Mouse (Mus musculus) midbrain, embryonic 13.5 days (tissue): ENCODE results near the gene Rbms1. TPM values are rescaled to one million over a fixed set of nuclear protein-coding genes. Genes with fewer than 3 reads are reported as not detected.

Experiments used
- ATAC-seq: fragments of 200-750 bp; cut with Nextera tagmentation; 2 replicates; pipeline ENCODE4 v1.8.0; 2017; ENCODE audit warnings: mild to moderate bottlenecking, moderate TSS enrichment, moderate library complexity
- H3K27ac ChIP-seq: fragments of 300-500 bp; sonication (generic); 2 replicates; pipeline ENCODE4 v1.5.1; 2015; ENCODE audit warnings: inconsistent platforms, mild to moderate bottlenecking, moderate library complexity
- H3K27me3 ChIP-seq: fragments of 300-500 bp; sonication (generic); 2 replicates; pipeline ENCODE4 v1.6.1; 2015; ENCODE audit warnings: mild to moderate bottlenecking, inconsistent platforms
- H3K36me3 ChIP-seq: fragments of 300-500 bp; sonication (generic); 2 replicates; pipeline ENCODE4 v1.6.1; 2015; ENCODE audit warnings: mild to moderate bottlenecking, inconsistent platforms
- H3K4me1 ChIP-seq: fragments of 300-500 bp; sonication (generic); replicated peaks from 2 replicates; pipeline ENCODE4 v1.6.1; 2015; ENCODE audit warnings: inconsistent platforms
- H3K4me2 ChIP-seq: fragments of 300-500 bp; sonication (generic); replicated peaks from 2 replicates; pipeline ENCODE4 v1.6.1; 2015; ENCODE audit warnings: moderate library complexity, mild to moderate bottlenecking, inconsistent platforms
- H3K4me3 ChIP-seq: fragments of 300-500 bp; sonication (generic); replicated peaks from 2 replicates; pipeline ENCODE4 v1.5.1; 2015; ENCODE audit warnings: mild to moderate bottlenecking, inconsistent platforms
- H3K9ac ChIP-seq: fragments of 300-500 bp; sonication (generic); replicated peaks from 2 replicates; pipeline ENCODE4 v1.6.1; 2015; ENCODE audit warnings: mild to moderate bottlenecking, inconsistent platforms
- H3K9me3 ChIP-seq: fragments of 300-500 bp; sonication (generic); 2 replicates; pipeline ENCODE4 v1.6.1; 2016; ENCODE audit warnings: mild to moderate bottlenecking, inconsistent platforms
- WGBS: fragments of 180-500 bp; shearing (Covaris S2); methylation state at CpG from one replicate; pipeline ENCODE4 v1.1.7; 2015; 5-methylcytosine and 5-hydroxymethylcytosine counted together
- polyA plus RNA-seq: library from polyadenylated mRNA; unstranded; fragments of >200 nt; fragmentation: Nextera tagmentation; extraction: Ambion mirVana; gene quantifications from 2 replicates; pipeline ENCODE4 v1.2.1, GENCODE M21; 2015

The Rbms1 gene
- polyA plus RNA-seq, 1 experiment from 2014 or later = 32.0 TPM

GRCm38 (mm10) chr2:60711098-60711880 is 251.7 kb downstream of the Rbms1 start:
- Histone ChIP-seq H3K9me3 (no peaks in the 10 kb centered on the region), H3K9ac (no peak overlapping the region), H3K27me3 (no peaks in the 10 kb centered on the region), H3K36me3 (no peaks in the 10 kb centered on the region), H3K27ac (no peak overlapping the region), H3K4me3 (no peak overlapping the region), H3K4me1 (peaks cover 23% of the 10 kb centered on the region), H3K4me2 (no peak overlapping the region)
- 73% methylated on average over 7 of the region's 7 CpGs for WGBS
- ATAC-seq = no peak

GRCm38 (mm10) chr2:60710317-60710716 is 252.7 kb downstream of the Rbms1 start:
- Histone ChIP-seq H3K4me2 (no peak overlapping the region), H3K36me3 (no peaks in the 10 kb centered on the region), H3K9ac (no peak overlapping the region), H3K27ac (no peak overlapping the region), H3K9me3 (no peaks in the 10 kb centered on the region), H3K27me3 (no peaks in the 10 kb centered on the region), H3K4me1 (peaks cover 18% of the 10 kb centered on the region), H3K4me3 (no peak overlapping the region)
- 94% methylated on average over 4 of the region's 4 CpGs for WGBS
- ATAC-seq = no peak

GRCm38 (mm10) chr2:60708671-60709070 is 254.3 kb downstream of the Rbms1 start:
- Histone ChIP-seq H3K27me3 (no peaks in the 10 kb centered on the region), H3K27ac (no peak overlapping the region), H3K4me1 (peaks cover 2% of the 10 kb centered on the region), H3K4me3 (no peak overlapping the region), H3K4me2 (no peak overlapping the region), H3K36me3 (no peaks in the 10 kb centered on the region), H3K9me3 (no peaks in the 10 kb centered on the region), H3K9ac (no peak overlapping the region)
- 40% methylated on average over 3 of the region's 3 CpGs for WGBS
- no peak for ATAC-seq

- H3K4me2 ChIP-seq = no peak overlapping the region
- no peaks in the 10 kb centered on the region for H3K4me1 ChIP-seq
- H3K9me3 ChIP-seq = no peaks in the 10 kb centered on the region
- no peak overlapping the region for H3K9ac ChIP-seq
- H3K27me3 ChIP-seq = no peaks in the 10 kb centered on the region
- H3K27ac ChIP-seq = no peak overlapping the region
- H3K36me3 ChIP-seq = no peaks in the 10 kb centered on the region
- 91% methylated on average over 3 of the region's 3 CpGs for WGBS
- H3K4me3 ChIP-seq = no peak overlapping the region
- no peak for ATAC-seq
These were observed 256.1 kb downstream of the Rbms1 start for GRCm38 (mm10) chr2:60706866-60707265.

- Histone ChIP-seq H3K9me3 (no peaks in the 10 kb centered on the region), H3K4me2 (no peak overlapping the region), H3K36me3 (no peaks in the 10 kb centered on the region), H3K9ac (no peak overlapping the region), H3K27me3 (no peaks in the 10 kb centered on the region), H3K4me3 (no peak overlapping the region), H3K27ac (no peak overlapping the region), H3K4me1 (no peaks in the 10 kb centered on the region)
- ATAC-seq = no peak
- 91% methylated on average over 8 of the region's 8 CpGs for WGBS
These were observed 257.6 kb downstream of the Rbms1 start for GRCm38 (mm10) chr2:60705426-60705825.

GRCm38 (mm10) chr2:60703315-60703714 is 259.7 kb downstream of the Rbms1 start:
- Histone ChIP-seq H3K4me2 (no peak overlapping the region), H3K27ac (no peak overlapping the region), H3K4me3 (no peak overlapping the region), H3K4me1 (no peaks in the 10 kb centered on the region), H3K9me3 (no peaks in the 10 kb centered on the region), H3K27me3 (no peaks in the 10 kb centered on the region), H3K36me3 (no peaks in the 10 kb centered on the region), H3K9ac (no peak overlapping the region)
- WGBS = 70% methylated on average over 4 of the region's 4 CpGs
- ATAC-seq = no peak

- WGBS = 84% methylated on average over 4 of the region's 4 CpGs
- no peak overlapping the region for H3K4me3 ChIP-seq
These were observed 262.0 kb downstream of the Rbms1 start for GRCm38 (mm10) chr2:60700956-60701355.

More at GRCm38 (mm10) chr2:60700956-60701355, 262.0 kb downstream of the Rbms1 start:
- Histone ChIP-seq H3K27ac (no peak overlapping the region), H3K27me3 (no peaks in the 10 kb centered on the region), H3K4me2 (no peak overlapping the region), H3K9ac (no peak overlapping the region), H3K4me1 (no peaks in the 10 kb centered on the region; the same call in 1 of the 2 replicates), H3K36me3 (no peaks in the 10 kb centered on the region), H3K9me3 (no peaks in the 10 kb centered on the region)
- ATAC-seq = no peak

Other genes starting within 250 kb of the Rbms1 start
- gene Itgb6, start 240.5 kb downstream of the Rbms1 start, polyA plus RNA-seq = not detected in 2 replicates